Mouse (Mus musculus) embryo, embryonic 9.5 days (tissue): ENCODE results near the gene Pou2f3.

Experiments used
- DNase-seq: peaks from one replicate; pipeline ENCODE4 v3.0.0-alpha.2; 2017; ENCODE audit errors: extremely low spot score

The Pou2f3 gene

DNA sequence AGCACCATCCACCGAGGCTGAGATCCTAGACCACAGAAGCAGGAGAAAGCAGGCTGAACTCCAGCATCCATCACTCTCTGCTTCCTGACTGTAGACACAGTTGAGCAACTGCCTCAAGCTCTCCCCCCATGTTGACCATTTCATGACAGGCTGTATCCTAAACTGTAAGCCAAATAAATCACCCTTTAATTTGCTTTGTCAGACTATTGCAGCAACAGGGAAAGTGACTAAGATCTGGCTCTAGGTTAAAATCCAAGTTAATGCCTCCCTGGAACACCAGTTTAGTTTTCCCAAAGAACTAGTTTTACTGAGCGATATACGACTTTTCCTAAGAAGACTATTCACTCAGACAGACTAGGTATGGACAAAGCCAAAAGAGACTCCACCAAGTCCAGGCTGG lies 131.5 kb downstream of the Pou2f3 start:
- no peak for DNase-seq

DNA sequence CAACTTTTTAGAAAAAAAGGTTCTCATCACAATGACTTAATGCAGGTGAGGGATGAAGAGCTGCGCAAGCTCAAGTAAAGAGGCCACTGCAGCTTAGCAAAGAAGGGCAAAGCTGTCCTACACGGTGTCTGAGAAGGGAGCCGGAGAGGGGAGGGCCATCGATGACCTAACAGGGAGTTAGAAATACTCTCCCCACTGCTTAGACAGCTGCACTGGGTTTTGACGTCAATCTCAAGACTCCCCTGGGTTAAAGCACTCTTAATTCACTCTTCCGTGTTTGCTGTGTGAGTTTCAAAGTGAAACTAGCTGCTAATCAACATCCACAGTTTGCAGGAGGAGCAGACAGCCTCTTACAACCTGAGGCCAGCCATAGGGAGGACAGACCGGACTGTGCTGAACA lies 134.0 kb downstream of the Pou2f3 start:
- no peak for DNase-seq

DNA sequence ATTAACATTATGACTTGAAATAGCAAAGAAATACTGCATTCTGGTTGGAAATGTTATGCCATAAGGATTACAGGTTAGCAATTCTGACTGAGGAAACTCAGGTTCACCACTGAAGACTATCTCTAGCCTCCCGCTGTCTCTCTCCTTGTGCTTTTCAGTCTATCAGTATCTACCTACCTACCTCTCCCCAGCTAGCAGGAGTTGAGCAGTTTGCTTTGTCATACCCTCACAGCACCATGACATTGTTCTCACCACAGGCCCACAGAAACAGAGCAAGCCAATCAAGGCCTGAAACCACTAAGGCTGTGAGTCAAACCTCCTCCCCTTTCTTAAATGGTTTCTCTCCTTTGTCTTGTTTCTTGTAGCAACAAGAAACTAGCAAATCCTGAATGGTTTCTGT lies 135.6 kb downstream of the Pou2f3 start:
- DNase-seq: no peak
